Mouse (Mus musculus): ENCODE data around the gene Cpped1. TPM values are rescaled to one million over a fixed set of nuclear protein-coding genes. Genes with fewer than 3 reads are reported as not detected.

Gene Cpped1
- polyA plus RNA-seq, 1 experiment from 2014 or later = 37.3 TPM

DNA sequence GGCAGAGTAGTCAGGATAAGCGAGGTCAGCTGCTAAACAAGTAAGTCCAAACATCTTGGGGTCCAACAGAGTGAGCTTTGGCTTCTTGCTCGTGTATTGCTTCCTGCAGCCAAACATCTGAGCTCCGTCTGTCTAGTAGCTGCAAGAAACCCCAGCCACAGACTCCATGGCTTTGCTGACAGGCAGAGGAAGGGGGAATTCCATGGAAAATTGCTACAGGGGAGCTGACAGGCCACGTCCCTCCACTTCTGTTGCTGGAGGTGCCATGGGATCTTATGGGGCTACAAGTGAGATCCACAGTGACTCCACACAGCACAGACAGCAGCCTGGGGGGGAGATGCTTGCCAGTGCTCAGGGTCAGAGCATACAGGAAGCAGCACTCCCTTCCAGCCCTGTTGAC, 123.4 kb downstream of the Cpped1 start:
- H3K27ac ChIP-seq (ENCODE audit: low read depth, low read length) = no peak overlapping the region
- no peaks in the 10 kb centered on the region for H3K36me3 ChIP-seq (ENCODE audit: control insufficient read depth, insufficient read depth, low read length)
- no peaks in the 10 kb centered on the region for H3K4me1 ChIP-seq (ENCODE audit: control insufficient read depth, insufficient read depth, low read length)
- H3K27me3 ChIP-seq (ENCODE audit: control insufficient read depth, insufficient read depth, low read length) = no peaks in the 10 kb centered on the region
- ATAC-seq (ENCODE audit: low FRiP score, low TSS enrichment) = no peak
- H3K4me3 ChIP-seq (ENCODE audit: low read length) = no peak overlapping the region
- 69% methylated on average over 4 of the region's 4 CpGs for WGBS
- H3K9me3 ChIP-seq (ENCODE audit: control insufficient read depth, low read length) = no peaks in the 10 kb centered on the region
- H3K9ac ChIP-seq (ENCODE audit: low read depth, low read length) = no peak overlapping the region
- H3K4me2 ChIP-seq (replicated peaks; ENCODE audit: low read depth, low read length) = no peak overlapping the region

GRCm38 (mm10) chr16:11784354-11784753, 124.9 kb downstream of the Cpped1 start:
- WGBS = 75% methylated on average over 4 of the region's 4 CpGs
- Histone ChIP-seq H3K4me2 (replicated peaks; ENCODE audit: low read depth, low read length) (no peak overlapping the region), H3K9me3 (ENCODE audit: control insufficient read depth, low read length) (no peaks in the 10 kb centered on the region), H3K4me1 (ENCODE audit: control insufficient read depth, insufficient read depth, low read length) (no peaks in the 10 kb centered on the region), H3K4me3 (ENCODE audit: low read length) (no peak overlapping the region), H3K27me3 (ENCODE audit: control insufficient read depth, insufficient read depth, low read length) (no peaks in the 10 kb centered on the region), H3K27ac (ENCODE audit: low read depth, low read length) (no peak overlapping the region), H3K9ac (ENCODE audit: low read depth, low read length) (no peak overlapping the region), H3K36me3 (ENCODE audit: control insufficient read depth, insufficient read depth, low read length) (no peaks in the 10 kb centered on the region)
- ATAC-seq (ENCODE audit: low FRiP score, low TSS enrichment) = no peak

- Histone ChIP-seq H3K9me3 (ENCODE audit: control insufficient read depth, low read length) (no peaks in the 10 kb centered on the region), H3K4me1 (ENCODE audit: control insufficient read depth, insufficient read depth, low read length) (no peaks in the 10 kb centered on the region), H3K4me2 (replicated peaks; ENCODE audit: low read depth, low read length) (no peak overlapping the region), H3K36me3 (ENCODE audit: control insufficient read depth, insufficient read depth, low read length) (no peaks in the 10 kb centered on the region), H3K4me3 (ENCODE audit: low read length) (no peak overlapping the region), H3K9ac (ENCODE audit: low read depth, low read length) (no peak overlapping the region), H3K27ac (ENCODE audit: low read depth, low read length) (no peak overlapping the region), H3K27me3 (ENCODE audit: control insufficient read depth, insufficient read depth, low read length) (no peaks in the 10 kb centered on the region)
- no peak for ATAC-seq (ENCODE audit: low FRiP score, low TSS enrichment)
These were observed 125.9 kb downstream of the Cpped1 start for GRCm38 (mm10) chr16:11783337-11783736.

DNA sequence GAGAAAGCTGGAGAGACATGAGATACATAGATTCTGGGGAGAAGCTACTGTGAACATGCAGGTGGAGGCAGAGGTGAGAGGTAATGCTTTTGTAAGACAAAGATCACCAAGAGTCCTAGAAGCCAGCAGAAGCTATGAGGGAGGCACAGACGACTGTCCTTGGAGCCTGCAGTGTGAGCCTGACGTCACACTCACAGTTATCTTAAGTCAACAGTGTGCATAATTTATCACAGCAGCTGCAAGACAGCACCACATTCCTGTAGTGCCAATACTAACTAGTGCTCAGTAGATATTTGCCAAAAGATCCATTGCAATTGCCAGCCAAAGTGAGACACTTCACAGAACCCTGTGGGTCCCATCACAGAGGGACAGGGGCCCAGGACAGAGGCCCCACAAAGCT, 127.2 kb downstream of the Cpped1 start:
- Histone ChIP-seq H3K36me3 (ENCODE audit: control insufficient read depth, insufficient read depth, low read length) (no peaks in the 10 kb centered on the region), H3K4me3 (ENCODE audit: low read length) (no peak overlapping the region), H3K27me3 (ENCODE audit: control insufficient read depth, insufficient read depth, low read length) (no peaks in the 10 kb centered on the region), H3K4me2 (replicated peaks; ENCODE audit: low read depth, low read length) (no peak overlapping the region), H3K9ac (ENCODE audit: low read depth, low read length) (no peak overlapping the region), H3K4me1 (ENCODE audit: control insufficient read depth, insufficient read depth, low read length) (no peaks in the 10 kb centered on the region), H3K27ac (ENCODE audit: low read depth, low read length) (no peak overlapping the region), H3K9me3 (ENCODE audit: control insufficient read depth, low read length) (no peaks in the 10 kb centered on the region)
- WGBS = 15% methylated on average over 2 of the region's 2 CpGs
- no peak for ATAC-seq (ENCODE audit: low FRiP score, low TSS enrichment)

- Histone ChIP-seq H3K9ac (ENCODE audit: low read depth, low read length) (no peak overlapping the region), H3K36me3 (ENCODE audit: control insufficient read depth, insufficient read depth, low read length) (no peaks in the 10 kb centered on the region), H3K9me3 (ENCODE audit: control insufficient read depth, low read length) (no peaks in the 10 kb centered on the region), H3K4me1 (ENCODE audit: control insufficient read depth, insufficient read depth, low read length) (no peaks in the 10 kb centered on the region), H3K4me3 (ENCODE audit: low read length) (no peak overlapping the region), H3K4me2 (replicated peaks; ENCODE audit: low read depth, low read length) (no peak overlapping the region), H3K27ac (ENCODE audit: low read depth, low read length) (no peak overlapping the region), H3K27me3 (ENCODE audit: control insufficient read depth, insufficient read depth, low read length) (no peaks in the 10 kb centered on the region)
- ATAC-seq (ENCODE audit: low FRiP score, low TSS enrichment) = no peak
- 87% methylated on average over 9 of the region's 9 CpGs for WGBS
These were observed 130.4 kb downstream of the Cpped1 start for GRCm38 (mm10) chr16:11778715-11779460.

DNA sequence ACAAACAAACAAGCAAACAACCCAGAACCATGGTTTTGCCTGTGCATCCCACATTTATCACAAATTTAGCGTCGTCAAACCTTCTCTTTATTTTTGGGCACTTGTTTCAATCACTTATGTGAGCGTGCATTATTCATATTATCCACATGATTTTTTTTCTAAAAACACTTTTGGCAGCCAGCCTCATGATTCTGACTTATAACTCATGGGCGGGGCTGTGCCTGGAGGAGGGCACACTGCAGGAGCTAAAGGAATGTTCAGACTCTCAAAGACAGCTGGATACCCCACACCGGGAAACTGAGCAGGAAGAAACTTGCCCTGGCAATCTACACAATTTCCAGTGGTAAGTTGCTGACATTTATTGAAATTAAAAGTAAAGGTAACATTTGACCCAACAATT, 131.1 kb downstream of the Cpped1 start:
- 90% methylated on average over 5 of the region's 5 CpGs for WGBS

GRCm38 (mm10) chr16:11776528-11776927, 132.7 kb downstream of the Cpped1 start:
- 76% methylated on average over 3 of the region's 3 CpGs for WGBS
- H3K36me3 ChIP-seq (ENCODE audit: control insufficient read depth, insufficient read depth, low read length) = no peaks in the 10 kb centered on the region
- no peak overlapping the region for H3K4me3 ChIP-seq (ENCODE audit: low read length)
- no peak overlapping the region for H3K27ac ChIP-seq (ENCODE audit: low read depth, low read length)
- no peak overlapping the region for H3K4me2 ChIP-seq (replicated peaks; ENCODE audit: low read depth, low read length)
- H3K27me3 ChIP-seq (ENCODE audit: control insufficient read depth, insufficient read depth, low read length) = no peaks in the 10 kb centered on the region
- ATAC-seq (ENCODE audit: low FRiP score, low TSS enrichment) = no peak
- no peaks in the 10 kb centered on the region for H3K4me1 ChIP-seq (ENCODE audit: control insufficient read depth, insufficient read depth, low read length)
- no peak overlapping the region for H3K9ac ChIP-seq (ENCODE audit: low read depth, low read length)
- H3K9me3 ChIP-seq (ENCODE audit: control insufficient read depth, low read length) = no peaks in the 10 kb centered on the region

More for the DNA sequence above, 131.1 kb downstream of the Cpped1 start:
- no peak for ATAC-seq (ENCODE audit: low FRiP score, low TSS enrichment)
- Histone ChIP-seq H3K27me3 (ENCODE audit: control insufficient read depth, insufficient read depth, low read length) (no peaks in the 10 kb centered on the region), H3K9me3 (ENCODE audit: control insufficient read depth, low read length) (no peaks in the 10 kb centered on the region), H3K9ac (ENCODE audit: low read depth, low read length) (no peak overlapping the region), H3K4me1 (ENCODE audit: control insufficient read depth, insufficient read depth, low read length) (no peaks in the 10 kb centered on the region), H3K27ac (ENCODE audit: low read depth, low read length) (no peak overlapping the region), H3K4me2 (replicated peaks; ENCODE audit: low read depth, low read length) (no peak overlapping the region), H3K36me3 (ENCODE audit: control insufficient read depth, insufficient read depth, low read length) (no peaks in the 10 kb centered on the region), H3K4me3 (ENCODE audit: low read length) (no peak overlapping the region)

DNA sequence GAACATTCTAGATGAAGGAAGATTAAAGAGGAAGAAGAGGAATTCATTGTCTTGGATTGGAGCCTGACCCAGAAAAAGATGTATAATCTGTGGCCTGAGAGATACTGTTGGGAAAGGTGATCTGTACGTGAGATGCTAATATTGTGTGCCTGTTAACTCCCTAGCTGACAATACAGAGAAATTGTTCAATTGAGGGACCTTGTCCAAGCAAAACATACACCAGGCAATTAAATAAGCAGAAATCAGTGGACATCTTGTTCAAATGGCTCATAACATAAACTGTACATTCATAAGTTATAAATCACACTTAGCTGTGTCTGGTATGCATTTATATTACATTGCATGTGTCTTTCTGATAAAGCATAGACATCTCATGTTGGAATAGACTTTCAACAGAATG, 134.9 kb downstream of the Cpped1 start:
- no peaks in the 10 kb centered on the region for H3K27me3 ChIP-seq (ENCODE audit: control insufficient read depth, insufficient read depth, low read length)
- ATAC-seq (ENCODE audit: low FRiP score, low TSS enrichment) = no peak
- WGBS = 86% methylated on average over 1 of the region's 1 CpGs
- H3K4me1 ChIP-seq (ENCODE audit: control insufficient read depth, insufficient read depth, low read length) = no peaks in the 10 kb centered on the region
- no peak overlapping the region for H3K9ac ChIP-seq (ENCODE audit: low read depth, low read length)
- no peaks in the 10 kb centered on the region for H3K36me3 ChIP-seq (ENCODE audit: control insufficient read depth, insufficient read depth, low read length)
- peaks cover 5% of the 10 kb centered on the region; the same call in 1 of the 2 replicates for H3K9me3 ChIP-seq (ENCODE audit: control insufficient read depth, low read length)
- no peak overlapping the region for H3K4me2 ChIP-seq (replicated peaks; ENCODE audit: low read depth, low read length)
- no peak overlapping the region for H3K4me3 ChIP-seq (ENCODE audit: low read length)
- no peak overlapping the region for H3K27ac ChIP-seq (ENCODE audit: low read depth, low read length)

GRCm38 (mm10) chr16:11772318-11772717, 136.9 kb downstream of the Cpped1 start:
- Histone ChIP-seq H3K4me3 (ENCODE audit: low read length) (no peak overlapping the region), H3K27ac (ENCODE audit: low read depth, low read length) (no peak overlapping the region), H3K4me2 (replicated peaks; ENCODE audit: low read depth, low read length) (no peak overlapping the region), H3K9me3 (ENCODE audit: control insufficient read depth, low read length) (peaks cover 5% of the 10 kb centered on the region; the same call in 1 of the 2 replicates), H3K9ac (ENCODE audit: low read depth, low read length) (no peak overlapping the region), H3K27me3 (ENCODE audit: control insufficient read depth, insufficient read depth, low read length) (no peaks in the 10 kb centered on the region), H3K36me3 (ENCODE audit: control insufficient read depth, insufficient read depth, low read length) (no peaks in the 10 kb centered on the region), H3K4me1 (ENCODE audit: control insufficient read depth, insufficient read depth, low read length) (no peaks in the 10 kb centered on the region)
- 47% methylated on average over 2 of the region's 2 CpGs for WGBS
- ATAC-seq (ENCODE audit: low FRiP score, low TSS enrichment) = no peak
